Mouse (Mus musculus) neural tube, embryonic 14.5 days (tissue): ENCODE measurements around the gene Usp36. TPM values are rescaled to one million over a fixed set of nuclear protein-coding genes. Genes with fewer than 3 reads are reported as not detected.

Experiments used
- ATAC-seq: fragments of 200-750 bp; cut with Nextera tagmentation; 2 replicates; pipeline ENCODE4 v1.8.0; 2017; ENCODE audit warnings: low read depth, mild to moderate bottlenecking, moderate TSS enrichment, moderate library complexity
- H3K27ac ChIP-seq: fragments of 300-500 bp; sonication (generic); 2 replicates; pipeline ENCODE4 v1.5.1; 2014; ENCODE audit warnings: low read depth, mild to moderate bottlenecking, control low read depth, low read length, moderate library complexity, mixed read lengths
- H3K27me3 ChIP-seq: fragments of 300-500 bp; sonication (generic); 2 replicates; pipeline ENCODE4 v1.6.1; 2014; ENCODE audit warnings: low read length; ENCODE audit not compliant: control insufficient read depth, insufficient read depth
- H3K36me3 ChIP-seq: fragments of 300-500 bp; sonication (generic); 2 replicates; pipeline ENCODE4 v1.6.1; 2014; ENCODE audit warnings: low read length, mixed read lengths; ENCODE audit not compliant: control insufficient read depth, insufficient read depth
- H3K4me1 ChIP-seq: fragments of 300-500 bp; sonication (generic); 2 replicates; pipeline ENCODE4 v1.6.1; 2014; ENCODE audit warnings: low read length; ENCODE audit not compliant: control insufficient read depth, insufficient read depth
- H3K4me2 ChIP-seq: fragments of 300-500 bp; sonication (generic); 2 replicates; pipeline ENCODE4 v1.6.1; 2014; ENCODE audit warnings: mild to moderate bottlenecking, low read depth, low read length, control low read depth
- H3K4me3 ChIP-seq: fragments of 300-500 bp; sonication (generic); 2 replicates; pipeline ENCODE4 v1.5.1; 2014; ENCODE audit warnings: low read depth, low read length, control low read depth, mixed read lengths
- H3K9ac ChIP-seq: fragments of 300-500 bp; sonication (generic); replicated peaks from 2 replicates; pipeline ENCODE4 v1.6.1; 2014; ENCODE audit warnings: low read depth, mild to moderate bottlenecking, control low read depth, low read length, mixed read lengths
- H3K9me3 ChIP-seq: fragments of 300-500 bp; sonication (generic); 2 replicates; pipeline ENCODE4 v1.6.1; 2016; ENCODE audit warnings: low read length; ENCODE audit not compliant: control insufficient read depth
- WGBS: fragments of 180-500 bp; shearing (Covaris S2); extraction: QIAGEN DNeasy Blood & Tissue Kit; methylation state at CpG from one replicate; pipeline ENCODE4 v1.1.7; 2014; 5-methylcytosine and 5-hydroxymethylcytosine counted together
- polyA plus RNA-seq: library from polyadenylated mRNA; unstranded; fragments of >200 nt; fragmentation: Nextera tagmentation; extraction: Ambion mirVana; gene quantifications from 2 replicates; pipeline ENCODE4 v1.2.1, GENCODE M21; 2014

Usp36 gene
- polyA plus RNA-seq, 1 experiment from 2014 or later, result 15.2 TPM

DNA sequence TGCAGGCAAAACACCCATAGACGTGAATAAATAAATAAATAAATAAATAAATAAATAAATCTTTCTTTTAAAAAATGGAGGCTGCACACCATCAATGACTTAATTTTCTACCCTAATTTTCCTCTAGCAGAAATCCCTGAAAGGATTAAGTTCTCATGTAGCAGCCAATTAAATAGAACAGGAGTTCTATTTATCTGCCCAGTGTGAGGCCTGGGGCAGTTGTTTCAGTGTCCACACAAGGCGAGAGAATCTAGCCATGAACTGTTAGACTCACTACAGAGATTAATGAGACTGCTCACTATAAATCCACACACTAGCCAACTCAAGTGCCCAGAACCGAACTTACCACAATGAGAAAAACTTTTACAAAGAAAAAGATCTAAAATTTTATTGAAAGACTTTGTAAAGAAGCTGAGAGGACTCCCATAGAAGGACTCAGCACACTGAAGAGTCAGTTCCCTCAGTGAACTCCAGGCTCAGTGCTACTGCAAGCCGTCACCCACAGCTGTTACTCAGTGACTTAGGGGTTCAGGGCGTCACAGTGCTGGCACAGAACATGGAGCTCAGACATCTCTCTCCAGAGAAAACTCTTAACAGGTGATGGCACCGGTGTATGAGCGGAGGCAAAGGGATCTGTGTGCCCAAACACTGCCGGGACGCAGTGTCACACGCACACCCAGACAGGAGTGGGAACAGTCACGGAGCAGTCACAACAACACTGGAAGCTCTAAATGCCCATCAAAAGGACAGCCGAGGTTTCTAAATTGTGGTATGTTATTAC, 64.8 kb downstream of the Usp36 start:
- 58% methylated on average over 12 of the region's 12 CpGs for WGBS
- Histone ChIP-seq H3K9ac (no peak overlapping the region), H3K9me3 (no peaks in the 10 kb centered on the region), H3K36me3 (no peaks in the 10 kb centered on the region), H3K27me3 (no peaks in the 10 kb centered on the region), H3K4me1 (no peaks in the 10 kb centered on the region), H3K4me3 (no peak overlapping the region), H3K27ac (no peak overlapping the region), H3K4me2 (no peak overlapping the region)
- ATAC-seq, result no peak

GRCm38 (mm10) chr11:118223416-118224067, 66.5 kb downstream of the Usp36 start:
- no peak overlapping the region for H3K4me2 ChIP-seq
- H3K27me3 ChIP-seq, result no peaks in the 10 kb centered on the region
- no peak for ATAC-seq
- H3K27ac ChIP-seq, result no peak overlapping the region
- H3K36me3 ChIP-seq, result no peaks in the 10 kb centered on the region
- no peak overlapping the region for H3K9ac ChIP-seq
- WGBS, result 84% methylated on average over 10 of the region's 10 CpGs
- no peaks in the 10 kb centered on the region for H3K4me1 ChIP-seq
- no peaks in the 10 kb centered on the region for H3K9me3 ChIP-seq
- no peak overlapping the region for H3K4me3 ChIP-seq

- H3K9ac ChIP-seq, result no peak overlapping the region
- H3K4me3 ChIP-seq, result no peak overlapping the region
- no peaks in the 10 kb centered on the region for H3K36me3 ChIP-seq
- H3K4me2 ChIP-seq, result no peak overlapping the region
- H3K27me3 ChIP-seq, result no peaks in the 10 kb centered on the region
- ATAC-seq, result no peak
- no peaks in the 10 kb centered on the region for H3K4me1 ChIP-seq
- WGBS, result 83% methylated on average over 5 of the region's 5 CpGs
- no peak overlapping the region for H3K27ac ChIP-seq
- no peaks in the 10 kb centered on the region for H3K9me3 ChIP-seq
Observed at GRCm38 (mm10) chr11:118222917-118223316, 67.1 kb downstream of the Usp36 start.

DNA sequence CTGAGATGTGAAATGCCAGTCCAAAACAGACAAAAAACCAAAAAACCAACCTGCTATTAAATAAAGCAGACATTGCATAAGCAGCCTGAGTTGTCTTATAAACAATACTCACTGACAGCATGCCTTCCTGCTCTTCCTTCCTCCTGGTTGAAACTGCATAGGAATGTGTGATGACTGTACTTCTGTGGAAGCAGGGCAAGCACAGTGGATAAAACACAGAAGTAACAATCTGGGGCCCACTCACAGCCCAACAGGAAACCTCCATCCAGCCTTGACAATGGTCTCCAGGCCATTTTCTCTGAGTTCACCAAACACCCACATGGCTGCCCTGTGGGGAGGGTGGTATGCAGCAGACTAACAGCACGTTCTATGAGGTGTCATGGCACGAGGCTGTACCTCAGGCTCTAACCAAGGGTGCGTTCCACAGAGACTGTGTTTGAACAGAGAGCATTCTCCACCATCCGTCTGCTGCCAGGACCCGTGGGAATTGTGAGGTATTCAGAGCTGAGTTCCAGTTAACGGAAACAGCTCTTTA, 67.6 kb downstream of the Usp36 start:
- no peak for ATAC-seq
- 51% methylated on average over 6 of the region's 6 CpGs for WGBS
- Histone ChIP-seq H3K27me3 (no peaks in the 10 kb centered on the region), H3K27ac (no peak overlapping the region), H3K4me1 (no peaks in the 10 kb centered on the region), H3K9ac (no peak overlapping the region), H3K9me3 (no peaks in the 10 kb centered on the region), H3K36me3 (no peaks in the 10 kb centered on the region), H3K4me2 (no peak overlapping the region), H3K4me3 (no peak overlapping the region)

- H3K4me3 ChIP-seq, result no peak overlapping the region
- no peaks in the 10 kb centered on the region for H3K9me3 ChIP-seq
- no peak overlapping the region for H3K27ac ChIP-seq
- no peak for ATAC-seq
- H3K4me1 ChIP-seq, result no peaks in the 10 kb centered on the region
- H3K27me3 ChIP-seq, result no peaks in the 10 kb centered on the region
- no peaks in the 10 kb centered on the region for H3K36me3 ChIP-seq
- H3K9ac ChIP-seq, result no peak overlapping the region
- 26% methylated on average over 7 of the region's 7 CpGs for WGBS
- H3K4me2 ChIP-seq, result no peak overlapping the region
Observed at GRCm38 (mm10) chr11:118220561-118221262, 69.3 kb downstream of the Usp36 start.

GRCm38 (mm10) chr11:118219066-118219465, 71.0 kb downstream of the Usp36 start:
- no peak overlapping the region for H3K4me3 ChIP-seq
- no peak overlapping the region for H3K4me2 ChIP-seq
- no peaks in the 10 kb centered on the region for H3K27me3 ChIP-seq
- no peak for ATAC-seq
- H3K9ac ChIP-seq, result no peak overlapping the region
- WGBS, result 91% methylated on average over 4 of the region's 4 CpGs
- H3K36me3 ChIP-seq, result no peaks in the 10 kb centered on the region
- no peaks in the 10 kb centered on the region for H3K9me3 ChIP-seq
- H3K4me1 ChIP-seq, result no peaks in the 10 kb centered on the region
- H3K27ac ChIP-seq, result no peak overlapping the region

GRCm38 (mm10) chr11:118216468-118216867, 73.6 kb downstream of the Usp36 start:
- H3K36me3 ChIP-seq, result no peaks in the 10 kb centered on the region
- H3K4me1 ChIP-seq, result peaks cover 12% of the 10 kb centered on the region
- H3K4me3 ChIP-seq, result no peak overlapping the region
- no peaks in the 10 kb centered on the region for H3K9me3 ChIP-seq
- no peak for ATAC-seq
- H3K27ac ChIP-seq, result no peak overlapping the region
- no peaks in the 10 kb centered on the region for H3K27me3 ChIP-seq
- WGBS, result 94% methylated on average over 6 of the region's 6 CpGs
- no peak overlapping the region for H3K4me2 ChIP-seq
- no peak overlapping the region for H3K9ac ChIP-seq

DNA sequence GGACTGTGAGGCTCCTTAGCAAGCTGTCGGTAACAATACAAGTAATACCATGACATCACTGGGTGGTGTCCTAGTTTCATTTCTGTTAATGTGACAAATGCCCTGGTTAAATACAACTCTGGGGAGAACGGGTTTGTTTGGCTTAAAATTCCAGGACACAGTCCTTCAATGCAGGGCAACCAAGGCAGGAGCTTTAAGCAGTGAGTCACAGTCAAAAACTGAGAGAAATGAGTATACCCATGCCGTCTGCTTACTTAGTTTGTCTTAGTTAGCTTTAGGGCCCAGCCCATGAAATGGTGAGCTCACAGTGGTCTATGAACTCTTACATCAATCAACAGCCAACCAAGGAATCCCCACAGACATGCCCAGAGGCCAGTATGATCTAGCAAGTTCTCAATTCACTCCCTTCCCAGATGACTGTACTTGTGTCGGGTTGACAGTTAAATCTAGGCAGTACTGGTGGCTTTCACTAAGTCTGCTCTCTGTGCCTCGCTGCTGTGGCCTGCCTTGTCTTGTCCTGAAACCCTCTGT, 74.1 kb downstream of the Usp36 start:
- no peaks in the 10 kb centered on the region for H3K27me3 ChIP-seq
- H3K9ac ChIP-seq, result no peak overlapping the region
- H3K4me3 ChIP-seq, result no peak overlapping the region
- no peaks in the 10 kb centered on the region for H3K9me3 ChIP-seq
- no peak overlapping the region for H3K27ac ChIP-seq
- H3K36me3 ChIP-seq, result no peaks in the 10 kb centered on the region
- ATAC-seq, result no peak
- peaks cover 16% of the 10 kb centered on the region for H3K4me1 ChIP-seq
- no peak overlapping the region for H3K4me2 ChIP-seq
- 77% methylated on average over 5 of the region's 5 CpGs for WGBS
